Mouse (Mus musculus): ENCODE measurements around the gene Rplp0.

DNA sequence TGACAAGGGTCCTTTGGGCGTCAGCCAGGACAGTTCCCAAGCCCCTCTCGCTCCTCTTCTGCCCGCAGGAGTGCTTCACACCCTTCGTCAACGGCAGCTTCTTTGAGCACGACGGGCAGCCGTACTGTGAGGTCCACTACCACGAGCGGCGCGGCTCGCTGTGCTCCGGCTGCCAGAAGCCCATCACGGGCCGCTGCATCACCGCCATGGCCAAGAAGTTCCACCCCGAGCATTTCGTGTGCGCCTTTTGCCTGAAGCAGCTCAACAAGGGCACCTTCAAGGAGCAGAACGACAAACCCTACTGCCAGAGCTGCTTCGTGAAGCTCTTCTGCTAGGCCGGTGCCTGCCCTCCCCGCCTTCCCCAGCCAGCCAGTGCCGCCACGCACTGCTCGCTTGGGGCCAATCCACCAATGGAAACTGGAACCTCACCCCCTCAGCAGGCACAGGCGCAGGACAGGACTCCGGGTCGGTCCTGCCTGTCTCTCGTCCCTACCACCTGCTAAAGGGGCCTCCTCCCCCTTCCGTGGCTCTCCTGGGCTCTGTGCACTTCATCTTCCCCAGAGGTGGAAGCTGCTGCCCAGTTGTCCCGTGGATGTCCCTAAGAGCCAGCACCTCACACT, 5.4 kb upstream of the Rplp0 start:
- TF ChIP-seq POLR2A (IDR thresholded peaks at IDR 0.05; ENCODE audit: control insufficient read depth, extremely low read depth, insufficient read depth, low read length, poor library complexity): no peak
- TF ChIP-seq CTCF (IDR thresholded peaks at IDR 0.05; ENCODE audit: borderline replicate concordance, control insufficient read depth, extremely low read depth, insufficient read depth, low read length, poor library complexity): no peak
